Mouse (Mus musculus): ENCODE results near the gene Pfdn2.

DNA sequence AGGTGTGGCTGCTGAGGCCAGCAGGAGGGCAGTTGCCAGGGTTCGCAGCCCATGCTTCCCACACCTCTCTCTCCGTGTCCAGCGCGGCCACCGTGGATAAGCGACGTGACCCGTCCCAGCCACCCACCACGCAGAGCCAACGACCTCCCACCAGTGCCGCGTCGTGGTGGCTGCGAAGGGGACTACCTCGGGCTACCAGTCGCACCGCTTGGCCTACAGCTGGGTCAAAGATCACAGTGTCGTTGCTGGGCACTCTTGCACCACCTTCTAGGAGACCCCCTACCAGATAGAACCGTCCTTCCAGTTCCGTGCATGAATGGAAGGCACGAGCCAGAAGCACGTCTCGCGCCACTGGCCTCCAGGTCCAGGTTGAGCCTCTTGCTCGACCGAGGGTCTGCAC lies 14.8 kb downstream of the Pfdn2 start:
- TF ChIP-seq CTCF (IDR thresholded peaks at IDR 0.05; ENCODE audit: low read depth) (no peak), EP300 (IDR thresholded peaks at IDR 0.05; ENCODE audit: low read depth) (no peak)
